Mouse (Mus musculus) embryonic facial prominence, embryonic 11.5 days (tissue): ENCODE results near the gene Pax5. TPM values are rescaled to one million over a fixed set of nuclear protein-coding genes. Genes with fewer than 3 reads are reported as not detected.

ENCODE experiments used
- ATAC-seq: fragments of 200-750 bp; cut with Nextera tagmentation; replicated peaks from 2 replicates; pipeline ENCODE4 v1.8.0; 2017; ENCODE audit warnings: low read depth; ENCODE audit not compliant: insufficient number of reproducible peaks, low FRiP score, low TSS enrichment
- DNase-seq: peaks from one replicate; pipeline ENCODE4 v3.0.0-alpha.2; 2015; ENCODE audit warnings: low spot score
- H3K27ac ChIP-seq: fragments of 300-500 bp; sonication (generic); replicated peaks from 2 replicates; pipeline ENCODE4 v1.5.1; 2014; ENCODE audit warnings: mild to moderate bottlenecking, low read depth, low read length, control low read depth
- H3K27me3 ChIP-seq: fragments of 300-500 bp; sonication (generic); 2 replicates; pipeline ENCODE4 v1.6.1; 2014; ENCODE audit warnings: mild to moderate bottlenecking, low read length, moderate library complexity, mixed read lengths; ENCODE audit not compliant: control insufficient read depth, insufficient read depth
- H3K36me3 ChIP-seq: fragments of 300-500 bp; sonication (generic); replicated peaks from 2 replicates; pipeline ENCODE4 v1.6.1; 2014; ENCODE audit warnings: low read depth, mild to moderate bottlenecking, low read length, moderate library complexity, mixed read lengths; ENCODE audit not compliant: control insufficient read depth, insufficient read depth
- H3K4me1 ChIP-seq: fragments of 300-500 bp; sonication (generic); 2 replicates; pipeline ENCODE4 v1.6.1; 2014; ENCODE audit warnings: low read length, mixed read lengths; ENCODE audit not compliant: control insufficient read depth, insufficient read depth
- H3K4me2 ChIP-seq: fragments of 300-500 bp; sonication (generic); 2 replicates; pipeline ENCODE4 v1.6.1; 2014; ENCODE audit warnings: low read depth, mild to moderate bottlenecking, control low read depth, low read length, moderate library complexity
- H3K4me3 ChIP-seq: fragments of 300-500 bp; sonication (generic); 2 replicates; pipeline ENCODE4 v1.5.1; 2014; ENCODE audit warnings: low read depth, low read length, control low read depth
- H3K9ac ChIP-seq: fragments of 300-500 bp; sonication (generic); replicated peaks from 2 replicates; pipeline ENCODE4 v1.6.1; 2014; ENCODE audit warnings: mild to moderate bottlenecking, control low read depth, low read length
- H3K9me3 ChIP-seq: fragments of 300-500 bp; sonication (generic); replicated peaks from 2 replicates; pipeline ENCODE4 v1.6.1; 2016; ENCODE audit warnings: mild to moderate bottlenecking, low read length, inconsistent platforms, mixed read lengths; ENCODE audit not compliant: control insufficient read depth
- WGBS: fragments of 180-500 bp; shearing (Covaris S2); extraction: QIAGEN DNeasy Blood & Tissue Kit; methylation state at CpG from one replicate; pipeline ENCODE4 v1.1.7; 2014; 5-methylcytosine and 5-hydroxymethylcytosine counted together
- polyA plus RNA-seq: library from polyadenylated mRNA; unstranded; fragments of >200 nt; fragmentation: Nextera tagmentation; extraction: Ambion mirVana; gene quantifications from 2 replicates; pipeline ENCODE4 v1.2.1, GENCODE M21; 2014

Pax5 gene
- polyA plus RNA-seq, 1 experiment from 2014 or later: 0.72 TPM

- H3K4me2 ChIP-seq: no peak overlapping the region
- H3K9ac ChIP-seq: no peak overlapping the region
- no peaks in the 10 kb centered on the region for H3K9me3 ChIP-seq
- H3K27ac ChIP-seq: no peak overlapping the region
- no peak overlapping the region for H3K4me3 ChIP-seq
- 56% methylated on average over 1 of the region's 1 CpGs for WGBS
- no peaks in the 10 kb centered on the region for H3K36me3 ChIP-seq
- no peaks in the 10 kb centered on the region for H3K27me3 ChIP-seq
- DNase-seq (no peak), ATAC-seq (no peak)
- H3K4me1 ChIP-seq: no peaks in the 10 kb centered on the region
Measured at GRCm38 (mm10) chr4:44544495-44544894, 165.8 kb downstream of the Pax5 start.

DNA sequence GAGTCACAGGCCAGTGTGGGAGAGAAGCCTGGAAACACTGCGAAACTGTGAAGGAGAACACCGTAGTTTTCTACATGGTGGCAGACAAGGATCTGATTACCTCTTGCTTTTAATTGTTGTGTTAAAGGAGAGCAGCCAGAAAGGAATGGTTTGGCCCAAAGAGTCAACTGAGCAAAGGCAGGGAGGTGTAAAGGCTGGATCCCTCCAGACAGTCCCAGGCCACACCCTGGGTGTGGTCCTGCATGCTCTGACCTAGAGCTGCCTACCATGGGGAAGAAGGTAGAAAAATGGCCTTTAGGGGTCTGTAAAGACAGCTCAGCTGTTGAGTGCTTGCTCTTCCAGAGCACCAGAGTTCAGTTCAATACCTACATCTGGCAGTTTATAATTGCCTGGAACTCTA lies 166.4 kb downstream of the Pax5 start:
- Histone ChIP-seq H3K27ac (no peak overlapping the region), H3K9me3 (no peaks in the 10 kb centered on the region), H3K27me3 (no peaks in the 10 kb centered on the region), H3K4me2 (no peak overlapping the region), H3K4me3 (no peak overlapping the region), H3K36me3 (no peaks in the 10 kb centered on the region), H3K4me1 (no peaks in the 10 kb centered on the region), H3K9ac (no peak overlapping the region)
- no peak for DNase-seq
- no peak for ATAC-seq
- WGBS: 84% methylated on average over 2 of the region's 2 CpGs

- Histone ChIP-seq H3K9ac (no peak overlapping the region), H3K4me1 (no peaks in the 10 kb centered on the region), H3K27me3 (no peaks in the 10 kb centered on the region), H3K4me3 (no peak overlapping the region), H3K27ac (no peak overlapping the region), H3K9me3 (no peaks in the 10 kb centered on the region), H3K36me3 (no peaks in the 10 kb centered on the region), H3K4me2 (no peak overlapping the region)
- 65% methylated on average over 3 of the region's 3 CpGs for WGBS
- ATAC-seq (no peak), DNase-seq (no peak)
Measured at GRCm38 (mm10) chr4:44542101-44542500, 168.2 kb downstream of the Pax5 start.

GRCm38 (mm10) chr4:44538488-44538887 lies 171.8 kb downstream of the Pax5 start:
- no peak overlapping the region for H3K4me3 ChIP-seq
- no peaks in the 10 kb centered on the region for H3K9me3 ChIP-seq
- H3K4me1 ChIP-seq: no peaks in the 10 kb centered on the region
- H3K36me3 ChIP-seq: no peaks in the 10 kb centered on the region
- H3K27me3 ChIP-seq: no peaks in the 10 kb centered on the region
- no peak for DNase-seq
- no peak overlapping the region for H3K9ac ChIP-seq
- H3K4me2 ChIP-seq: no peak overlapping the region
- no peak overlapping the region for H3K27ac ChIP-seq
- 39% methylated on average over 5 of the region's 5 CpGs for WGBS
- peak; percentile 48; the same call in 1 of the 2 replicates for ATAC-seq

DNA sequence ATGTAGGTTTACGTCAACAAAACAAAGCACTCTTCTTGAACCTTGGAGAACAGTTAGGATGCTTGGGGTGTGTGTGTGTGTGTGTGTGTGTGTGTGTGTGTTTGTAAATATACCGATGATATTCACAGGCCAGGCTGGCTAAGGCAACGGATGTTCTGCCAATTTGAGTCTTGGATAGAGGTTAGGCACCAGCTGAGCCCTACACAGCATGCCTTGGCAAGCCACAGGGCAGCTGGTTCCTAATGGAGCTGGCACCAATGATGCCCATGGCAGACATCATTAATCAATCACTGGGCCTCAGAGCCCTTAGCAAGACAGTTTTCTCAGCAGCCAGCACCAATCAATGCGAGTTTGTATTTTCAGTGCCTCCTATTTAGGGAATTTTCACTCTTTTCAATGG lies 173.5 kb downstream of the Pax5 start:
- no peaks in the 10 kb centered on the region for H3K9me3 ChIP-seq
- H3K27ac ChIP-seq: no peak overlapping the region
- H3K9ac ChIP-seq: no peak overlapping the region
- DNase-seq (no peak), ATAC-seq (no peak)
- no peak overlapping the region for H3K4me3 ChIP-seq
- WGBS: 82% methylated on average over 4 of the region's 4 CpGs
- H3K36me3 ChIP-seq: no peaks in the 10 kb centered on the region
- H3K27me3 ChIP-seq: no peaks in the 10 kb centered on the region
- H3K4me1 ChIP-seq: no peaks in the 10 kb centered on the region
- no peak overlapping the region for H3K4me2 ChIP-seq

DNA sequence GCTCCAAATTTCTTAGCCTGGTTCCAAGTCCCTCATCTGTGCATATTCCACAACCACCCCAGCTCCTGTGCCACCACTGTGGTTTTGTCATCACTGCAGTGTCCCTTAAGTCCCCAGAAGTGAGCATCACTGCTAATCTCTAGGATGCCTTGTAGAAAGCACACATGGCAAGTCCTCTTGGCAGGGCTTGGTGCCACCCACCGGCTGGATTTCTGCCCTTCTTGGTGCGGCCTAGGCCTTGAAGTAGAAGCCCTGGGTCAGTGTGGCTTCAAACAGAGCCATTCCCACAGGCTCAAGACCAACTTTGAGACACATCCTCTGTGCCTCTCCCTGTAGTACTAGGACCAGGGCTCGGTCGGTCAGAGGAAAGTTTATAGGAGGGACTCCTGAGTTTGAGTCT lies 174.6 kb downstream of the Pax5 start:
- Histone ChIP-seq H3K4me3 (no peak overlapping the region), H3K4me1 (no peaks in the 10 kb centered on the region), H3K36me3 (no peaks in the 10 kb centered on the region), H3K27me3 (no peaks in the 10 kb centered on the region), H3K27ac (no peak overlapping the region), H3K9me3 (no peaks in the 10 kb centered on the region), H3K9ac (no peak overlapping the region), H3K4me2 (no peak overlapping the region)
- 96% methylated on average over 4 of the region's 4 CpGs for WGBS
- ATAC-seq (no peak), DNase-seq (no peak)

GRCm38 (mm10) chr4:44533286-44533685 lies 177.0 kb downstream of the Pax5 start:
- no peaks in the 10 kb centered on the region for H3K36me3 ChIP-seq

DNA sequence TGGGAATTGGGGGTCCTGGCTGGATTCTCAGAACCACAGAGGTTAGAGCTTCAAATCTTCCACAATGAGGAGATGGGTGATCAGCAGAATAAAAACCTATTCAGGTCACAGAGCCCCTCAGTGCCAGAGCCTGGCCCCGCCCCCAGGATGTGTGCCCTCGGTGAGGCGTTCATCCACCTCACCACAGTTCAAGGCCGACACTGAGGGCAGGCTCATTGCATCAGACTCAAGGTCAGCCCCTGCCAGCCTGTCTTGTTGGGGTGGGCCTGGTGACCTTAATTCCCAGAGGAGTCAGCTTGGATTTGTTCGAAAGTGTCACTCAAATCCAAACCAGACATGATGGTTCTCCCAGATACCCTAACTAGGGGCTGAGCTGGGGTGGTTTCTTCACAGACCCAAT lies 177.6 kb downstream of the Pax5 start:
- Histone ChIP-seq H3K4me1 (no peaks in the 10 kb centered on the region), H3K36me3 (no peaks in the 10 kb centered on the region), H3K4me2 (no peak overlapping the region), H3K9me3 (no peaks in the 10 kb centered on the region), H3K9ac (no peak overlapping the region), H3K27me3 (no peaks in the 10 kb centered on the region), H3K27ac (no peak overlapping the region), H3K4me3 (no peak overlapping the region)
- WGBS: 56% methylated on average over 5 of the region's 5 CpGs
- DNase-seq: no peak
- no peak for ATAC-seq

More at GRCm38 (mm10) chr4:44533286-44533685, 177.0 kb downstream of the Pax5 start:
- Histone ChIP-seq H3K9me3 (no peaks in the 10 kb centered on the region), H3K27me3 (no peaks in the 10 kb centered on the region), H3K27ac (no peak overlapping the region), H3K4me2 (no peak overlapping the region), H3K9ac (no peak overlapping the region), H3K4me1 (no peaks in the 10 kb centered on the region), H3K4me3 (no peak overlapping the region)
- 71% methylated on average over 5 of the region's 5 CpGs for WGBS
- DNase-seq: no peak
- ATAC-seq: no peak
